Mouse (Mus musculus) megakaryocyte, embryonic 14.5 days (primary cell): ENCODE results near the gene Prrt3.

Experiments
- FLI1 ChIP-seq: IDR thresholded peaks from 2 replicates; pipeline ENCODE4 v1.6.1; 2012; ENCODE audit warnings: low read length, inconsistent platforms, mixed read lengths
- GATA1 ChIP-seq: IDR thresholded peaks from 3 replicates; pipeline ENCODE4 v1.6.1; 2012; ENCODE audit warnings: mixed read lengths, low read length, inconsistent platforms, borderline replicate concordance

DNA sequence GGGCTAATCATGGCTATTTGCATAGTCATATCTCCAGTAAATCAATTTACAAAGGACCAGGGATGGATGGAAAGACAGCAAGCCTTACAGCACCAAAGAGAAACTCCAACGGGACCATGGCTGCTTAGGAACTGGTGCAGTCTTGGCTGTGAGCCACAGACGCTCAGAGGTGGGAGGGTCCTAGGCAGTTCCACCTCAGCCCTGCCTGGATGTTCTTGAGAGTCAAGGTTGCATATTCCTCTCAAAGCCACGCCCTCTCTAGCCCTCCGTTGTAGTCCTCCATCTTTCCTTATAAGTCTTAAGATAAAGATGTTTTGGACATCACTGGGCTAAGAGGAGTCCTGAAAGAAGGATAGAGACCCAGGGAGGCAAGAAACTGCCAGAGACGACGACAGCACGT is 37.7 kb downstream of the Prrt3 start:
- TF ChIP-seq GATA1 = no peak
- TF ChIP-seq FLI1 = no peak
